Mouse (Mus musculus): ENCODE measurements around the gene Tmem170. TPM values are rescaled to one million over a fixed set of nuclear protein-coding genes. Genes with fewer than 3 reads are reported as not detected.

Gene Tmem170
- 2.6 and 3.3 TPM in 2 replicates for polyA plus RNA-seq (2012; ENCODE audit: insufficient read depth, insufficient read length, missing spikeins)

- Histone ChIP-seq H3K4me1 (ENCODE audit: control insufficient read depth, insufficient read depth, low read length) (peaks cover 1% of the 10 kb centered on the region; the same call in 1 of the 2 replicates), H3K4me3 (ENCODE audit: insufficient read depth, low read length) (peak within 1 kb of the TSS; percentile 59), H3K27ac (ENCODE audit: insufficient read depth, low read depth, low read length) (no peak within 1 kb of the TSS)
- TF ChIP-seq CTCF (IDR thresholded peaks at IDR 0.05; ENCODE audit: low read depth, low read length) = peak; percentile 81
- TF ChIP-seq POLR2A (IDR thresholded peaks at IDR 0.05; ENCODE audit: borderline replicate concordance, low read depth, low read length) = no peak
These were observed at the start of gene Tmem170 for GRCm38 (mm10) chr8:111876355-111876948. Tmem170 (minus strand) TSS chr8:111876750.

- Histone ChIP-seq H3K4me1 (ENCODE audit: control insufficient read depth, insufficient read depth, low read length) (peaks cover 8% of the 10 kb centered on the region), H3K27ac (ENCODE audit: insufficient read depth, low read depth, low read length) (no peak overlapping the region), H3K4me3 (ENCODE audit: insufficient read depth, low read length) (no peak overlapping the region)
- TF ChIP-seq POLR2A (IDR thresholded peaks at IDR 0.05; ENCODE audit: borderline replicate concordance, low read depth, low read length) = no peak
- no peak for TF ChIP-seq CTCF (IDR thresholded peaks at IDR 0.05; ENCODE audit: low read depth, low read length)
These were observed 48.4 kb upstream of the Tmem170 start for GRCm38 (mm10) chr8:111924976-111925375.

- no peak overlapping the region for H3K27ac ChIP-seq (ENCODE audit: insufficient read depth, low read depth, low read length)
- peaks cover 5% of the 10 kb centered on the region for H3K4me1 ChIP-seq (ENCODE audit: control insufficient read depth, insufficient read depth, low read length)
- TF ChIP-seq POLR2A (IDR thresholded peaks at IDR 0.05; ENCODE audit: borderline replicate concordance, low read depth, low read length) (no peak), CTCF (IDR thresholded peaks at IDR 0.05; ENCODE audit: low read depth, low read length) (peak; percentile 71)
- no peak overlapping the region for H3K4me3 ChIP-seq (ENCODE audit: insufficient read depth, low read length)
These were observed 46.8 kb upstream of the Tmem170 start for GRCm38 (mm10) chr8:111923383-111923804.

GRCm38 (mm10) chr8:111920971-111921370, 44.4 kb upstream of the Tmem170 start:
- Histone ChIP-seq H3K4me3 (ENCODE audit: insufficient read depth, low read length) (no peak overlapping the region), H3K27ac (ENCODE audit: insufficient read depth, low read depth, low read length) (no peak overlapping the region)
- TF ChIP-seq CTCF (IDR thresholded peaks at IDR 0.05; ENCODE audit: low read depth, low read length) (no peak), POLR2A (IDR thresholded peaks at IDR 0.05; ENCODE audit: borderline replicate concordance, low read depth, low read length) (no peak)

GRCm38 (mm10) chr8:111919663-111920062, 43.1 kb upstream of the Tmem170 start:
- H3K4me1 ChIP-seq (ENCODE audit: control insufficient read depth, insufficient read depth, low read length) = no peaks in the 10 kb centered on the region
- H3K27ac ChIP-seq (ENCODE audit: insufficient read depth, low read depth, low read length) = no peak overlapping the region
- H3K4me3 ChIP-seq (ENCODE audit: insufficient read depth, low read length) = no peak overlapping the region
- no peak for TF ChIP-seq POLR2A (IDR thresholded peaks at IDR 0.05; ENCODE audit: borderline replicate concordance, low read depth, low read length)
- TF ChIP-seq CTCF (IDR thresholded peaks at IDR 0.05; ENCODE audit: low read depth, low read length) = no peak

More at GRCm38 (mm10) chr8:111920971-111921370, 44.4 kb upstream of the Tmem170 start:
- no peaks in the 10 kb centered on the region for H3K4me1 ChIP-seq (ENCODE audit: control insufficient read depth, insufficient read depth, low read length)

GRCm38 (mm10) chr8:111912860-111913432, 36.4 kb upstream of the Tmem170 start:
- H3K27ac ChIP-seq (ENCODE audit: insufficient read depth, low read depth, low read length) = no peak overlapping the region
- TF ChIP-seq CTCF (IDR thresholded peaks at IDR 0.05; ENCODE audit: low read depth, low read length) = no peak
- no peak for TF ChIP-seq POLR2A (IDR thresholded peaks at IDR 0.05; ENCODE audit: borderline replicate concordance, low read depth, low read length)
- no peaks in the 10 kb centered on the region for H3K4me1 ChIP-seq (ENCODE audit: control insufficient read depth, insufficient read depth, low read length)
- H3K4me3 ChIP-seq (ENCODE audit: insufficient read depth, low read length) = no peak overlapping the region

- Histone ChIP-seq H3K27ac (ENCODE audit: insufficient read depth, low read depth, low read length) (no peak overlapping the region), H3K4me1 (ENCODE audit: control insufficient read depth, insufficient read depth, low read length) (no peaks in the 10 kb centered on the region), H3K4me3 (ENCODE audit: insufficient read depth, low read length) (no peak overlapping the region)
- TF ChIP-seq POLR2A (IDR thresholded peaks at IDR 0.05; ENCODE audit: borderline replicate concordance, low read depth, low read length) (no peak), CTCF (IDR thresholded peaks at IDR 0.05; ENCODE audit: low read depth, low read length) (no peak)
These were observed 35.0 kb upstream of the Tmem170 start for GRCm38 (mm10) chr8:111911572-111911971.

- no peak for TF ChIP-seq CTCF (IDR thresholded peaks at IDR 0.05; ENCODE audit: low read depth, low read length)
- TF ChIP-seq POLR2A (IDR thresholded peaks at IDR 0.05; ENCODE audit: borderline replicate concordance, low read depth, low read length) = no peak
- H3K27ac ChIP-seq (ENCODE audit: insufficient read depth, low read depth, low read length) = no peak within 1 kb of the TSS
- H3K4me1 ChIP-seq (ENCODE audit: control insufficient read depth, insufficient read depth, low read length) = no peaks in the 10 kb centered on the region
- H3K4me3 ChIP-seq (ENCODE audit: insufficient read depth, low read length) = no peak within 1 kb of the TSS
These were observed 33.3 kb upstream of the Tmem170 start, which contains the start of gene Chst5 for GRCm38 (mm10) chr8:111909621-111910450. Chst5 (minus strand) TSS chr8:111910447.

- Histone ChIP-seq H3K4me1 (ENCODE audit: control insufficient read depth, insufficient read depth, low read length) (no peaks in the 10 kb centered on the region), H3K27ac (ENCODE audit: insufficient read depth, low read depth, low read length) (no peak overlapping the region), H3K4me3 (ENCODE audit: insufficient read depth, low read length) (no peak overlapping the region)
- TF ChIP-seq CTCF (IDR thresholded peaks at IDR 0.05; ENCODE audit: low read depth, low read length) (no peak), POLR2A (IDR thresholded peaks at IDR 0.05; ENCODE audit: borderline replicate concordance, low read depth, low read length) (no peak)
These were observed 29.1 kb upstream of the Tmem170 start for GRCm38 (mm10) chr8:111905500-111906121.
